15 mouse cellular contexts compared by ENCODE assay signal in the genomic region with DNA sequence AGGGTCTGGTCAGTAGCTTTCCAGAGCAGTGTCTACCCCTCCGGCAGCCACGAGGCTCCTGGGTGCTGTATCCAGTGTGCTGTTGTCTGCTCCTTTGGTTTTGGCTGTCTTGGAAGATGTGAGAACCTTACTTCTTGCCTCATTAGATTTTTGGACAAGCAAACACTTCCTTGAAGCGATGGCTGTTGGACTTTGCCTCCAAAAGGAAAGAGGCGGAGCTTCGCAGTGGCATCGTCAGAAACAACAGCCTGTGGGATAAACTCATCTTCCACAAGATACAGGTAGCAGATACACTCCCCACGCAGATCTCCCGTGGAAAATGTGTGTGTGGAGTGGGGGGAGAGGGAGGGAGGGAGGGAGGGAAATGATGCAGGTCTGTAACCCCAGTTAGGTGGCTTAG.
"Had no signal": no experiment of that assay in that cellular context is flagged by ENCODE, and none has a peak within 500 bp of the region (broad histone marks: within the 10 kb centered on the region; RNA-seq: fewer than 3 reads in every experiment).

No protein-coding gene starts in this region.

- H3K9ac ChIP-seq: intestine, embryonic 15.5 days; limb, embryonic 12.5 days; limb, embryonic 15.5 days; liver, embryonic 13.5 days; midbrain, embryonic 15.5 days; neural tube, embryonic 13.5 days; stomach, embryonic 15.5 days had no signal

- H3K27me3 ChIP-seq: intestine, embryonic 15.5 days; limb, embryonic 12.5 days; limb, embryonic 15.5 days; liver, embryonic 13.5 days; midbrain, embryonic 15.5 days; neural tube, embryonic 13.5 days; stomach, embryonic 15.5 days had no signal

- H3K9me3 ChIP-seq: intestine, embryonic 15.5 days; limb, embryonic 12.5 days; limb, embryonic 15.5 days; liver, embryonic 13.5 days; midbrain, embryonic 15.5 days; neural tube, embryonic 13.5 days; stomach, embryonic 15.5 days had no signal

- H3K27ac ChIP-seq: intestine, embryonic 15.5 days; kidney, postnatal 0 days; limb, embryonic 12.5 days; limb, embryonic 15.5 days; liver, embryonic 13.5 days; midbrain, embryonic 15.5 days; neural tube, embryonic 13.5 days; stomach, embryonic 15.5 days had no signal

- DNase-seq: liver, embryonic 13.5 days; lung, adult 2 months; lung, postnatal 14 days; lung, postnatal 4 days; right cerebral cortex, postnatal 25 days; spleen, adult 18-20 months; thymus, postnatal 25 days had no signal

- H3K4me3 ChIP-seq: intestine, embryonic 15.5 days; limb, embryonic 12.5 days; limb, embryonic 15.5 days; liver, embryonic 13.5 days; midbrain, embryonic 15.5 days; neural tube, embryonic 13.5 days; stomach, embryonic 15.5 days had no signal

- H3K4me1 ChIP-seq: intestine, embryonic 15.5 days; midbrain, embryonic 15.5 days; neural tube, embryonic 13.5 days had no signal

- H3K4me2 ChIP-seq: intestine, embryonic 15.5 days; limb, embryonic 12.5 days; limb, embryonic 15.5 days; liver, embryonic 13.5 days; midbrain, embryonic 11.5 days; midbrain, embryonic 15.5 days; neural tube, embryonic 13.5 days; stomach, embryonic 15.5 days had no signal

- ATAC-seq: midbrain, embryonic 15.5 days had no signal

- H3K36me3 ChIP-seq: intestine, embryonic 15.5 days; limb, embryonic 12.5 days; midbrain, embryonic 15.5 days had no signal
